Mouse (Mus musculus) layer of hippocampus, postnatal 10 days (tissue): ENCODE results near the gene Arhgef28. TPM values are rescaled to one million over a fixed set of nuclear protein-coding genes. Genes with fewer than 3 reads are reported as not detected.
"Not testable (repeated sequence)": the region's sequence is repeated elsewhere in the genome, so short reads cannot be mapped to it uniquely, and the experiment has no call there.

Experiments used
- DNase-seq, 2 experiments: peaks; one replicate each; pipeline ENCODE4 v3.0.0; 2021; ENCODE audit warnings: low spot score in 2 of 2
- total RNA-seq, 2 experiments: library from RNA; stranded (reverse); gene quantifications; 2 replicates each; pipeline ENCODE4 v1.2.3; 2021

Arhgef28 gene
- total RNA-seq, 2 experiments from 2014 or later, result 76.3 to 80.5 TPM

DNA sequence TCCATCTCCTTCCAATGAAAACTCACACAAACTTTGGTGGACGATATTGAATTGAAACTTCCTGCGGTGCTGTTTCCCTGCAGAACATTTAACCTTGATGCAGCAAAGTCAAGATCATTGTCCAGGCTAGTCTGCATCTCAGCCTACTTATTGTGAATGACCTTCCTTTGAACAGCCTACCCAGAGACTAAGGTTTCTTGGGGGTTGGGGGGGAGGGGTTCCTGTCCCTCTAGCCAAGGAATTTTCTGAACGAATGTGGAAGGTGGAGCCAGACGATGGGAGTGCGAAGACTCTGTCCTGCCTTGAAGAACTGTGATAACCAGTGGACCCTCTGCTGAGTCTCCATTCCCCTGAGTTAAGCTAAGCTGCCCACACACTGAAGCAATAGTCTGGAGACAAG is 80.6 kb downstream of the Arhgef28 start:
- no peak for DNase-seq

GRCm38 (mm10) chr13:98124113-98124745 is 82.0 kb downstream of the Arhgef28 start:
- DNase-seq, result no peak

DNA sequence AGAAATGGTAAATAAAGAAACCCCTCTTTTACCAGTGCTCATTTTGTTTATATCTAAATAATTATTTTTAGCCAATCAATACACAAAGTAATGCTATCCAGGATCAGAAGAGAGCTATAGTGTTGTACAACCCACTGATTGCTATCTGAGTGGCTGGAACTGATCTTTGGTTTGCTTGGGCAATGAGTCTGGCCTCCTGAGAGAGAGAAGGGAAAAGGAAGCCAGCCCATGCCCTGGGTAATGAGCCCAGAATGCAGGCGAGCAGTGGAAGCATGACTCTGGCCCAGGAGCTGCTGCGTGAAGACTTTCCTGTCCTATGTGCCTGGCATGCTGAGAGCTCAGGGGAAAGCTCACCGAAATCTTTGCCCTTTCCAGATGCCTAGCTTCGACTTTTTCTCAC is 83.5 kb downstream of the Arhgef28 start:
- DNase-seq, result no peak

DNA sequence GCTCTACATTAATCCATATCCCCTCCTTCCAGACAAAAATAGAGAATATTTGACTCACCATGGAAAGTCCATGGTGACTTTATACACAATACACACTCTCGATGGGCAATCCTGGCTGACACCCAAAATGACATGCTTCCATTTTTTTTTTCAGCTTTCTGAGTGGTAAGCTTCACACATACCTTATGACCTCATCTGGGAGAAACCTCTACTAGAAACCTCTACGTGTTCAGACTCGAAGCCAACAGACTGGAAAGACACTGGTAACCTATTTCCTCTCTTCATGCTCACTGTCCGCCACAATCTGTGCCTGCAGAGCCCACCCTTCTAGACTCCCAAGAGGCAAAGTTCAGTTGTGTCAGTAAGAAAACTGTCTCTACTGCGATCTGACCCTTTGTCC is 84.2 kb downstream of the Arhgef28 start:
- no peak for DNase-seq

GRCm38 (mm10) chr13:98121124-98121470 is 85.1 kb downstream of the Arhgef28 start:
- DNase-seq, result no peak

DNA sequence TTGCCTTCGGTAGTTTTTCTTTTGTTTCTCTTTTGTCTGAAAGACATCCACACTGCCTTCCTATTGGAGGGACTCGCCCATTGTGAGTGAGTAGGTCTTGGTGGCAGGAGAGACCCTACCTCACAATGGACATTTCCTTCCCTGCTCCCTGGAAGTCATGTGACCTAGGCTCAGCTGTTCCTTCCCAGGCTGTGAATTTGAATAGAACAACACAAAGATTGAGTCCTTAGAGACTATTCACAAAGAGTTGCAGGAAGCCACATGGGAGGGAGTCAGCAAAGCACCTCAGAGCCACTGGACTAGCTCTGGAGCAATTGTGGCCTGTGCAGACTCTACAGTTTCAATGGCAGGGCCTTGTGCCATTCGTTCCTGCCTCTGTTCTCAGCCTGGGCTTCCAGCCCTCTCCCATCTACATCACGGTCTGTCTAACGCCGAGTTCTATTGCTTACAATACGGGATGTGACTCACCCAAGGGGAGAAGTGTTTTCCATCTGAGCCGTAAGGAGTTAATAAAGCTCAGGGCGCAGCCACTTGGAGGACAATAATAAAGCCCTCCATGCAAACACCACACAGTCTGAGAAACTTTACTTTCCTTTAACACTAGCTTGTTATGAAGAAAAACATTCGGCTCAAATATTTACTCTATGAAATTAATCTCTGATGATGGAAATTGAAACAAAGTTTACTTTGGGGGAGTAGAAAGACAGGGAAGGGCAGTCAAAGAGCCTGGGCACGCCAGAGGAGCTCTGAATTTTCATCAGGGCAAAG is 85.7 kb downstream of the Arhgef28 start:
- DNase-seq, result no peak

DNA sequence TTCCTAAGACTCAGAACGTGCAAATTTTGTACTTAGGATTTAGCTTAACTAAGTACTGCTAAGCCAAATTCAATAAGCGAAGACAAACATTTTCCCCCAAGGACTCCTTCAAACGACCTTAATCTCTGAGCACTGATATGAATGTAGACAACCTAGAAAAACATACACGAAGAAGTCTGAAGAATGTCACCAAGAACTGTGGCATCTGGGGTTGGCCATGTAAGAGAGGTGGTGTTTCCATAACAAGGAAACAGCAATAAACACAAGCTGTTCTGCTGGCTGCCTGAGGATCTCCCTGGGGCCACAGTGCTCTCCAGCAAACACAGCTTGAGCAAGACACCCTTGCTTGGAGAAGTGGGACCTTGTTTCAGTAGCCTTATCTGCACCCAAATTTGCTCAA is 87.9 kb downstream of the Arhgef28 start:
- DNase-seq, result no peak

- no peak for DNase-seq
Observed at GRCm38 (mm10) chr13:98117566-98118254, 88.5 kb downstream of the Arhgef28 start.

DNA sequence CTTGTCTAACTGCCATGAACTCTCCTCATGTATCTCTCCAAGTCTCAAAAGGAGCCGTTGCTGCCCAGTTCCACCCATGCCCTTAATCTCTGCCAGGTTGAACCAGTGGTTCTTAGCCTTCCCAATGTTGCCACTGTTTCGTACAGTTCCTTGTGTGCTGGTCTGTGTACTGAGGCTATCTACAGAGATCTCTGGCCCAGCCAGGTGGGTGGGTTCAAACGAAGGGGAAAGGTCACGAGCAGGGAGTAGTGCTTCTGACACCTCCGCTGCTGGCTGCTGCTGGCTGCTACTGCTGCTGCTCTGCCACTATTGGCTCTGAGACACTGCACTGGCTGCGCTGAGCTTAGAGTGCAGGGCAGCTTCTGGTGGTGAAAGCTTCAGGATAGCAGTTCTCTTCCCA is 90.6 kb downstream of the Arhgef28 start:
- DNase-seq, result no peak

DNA sequence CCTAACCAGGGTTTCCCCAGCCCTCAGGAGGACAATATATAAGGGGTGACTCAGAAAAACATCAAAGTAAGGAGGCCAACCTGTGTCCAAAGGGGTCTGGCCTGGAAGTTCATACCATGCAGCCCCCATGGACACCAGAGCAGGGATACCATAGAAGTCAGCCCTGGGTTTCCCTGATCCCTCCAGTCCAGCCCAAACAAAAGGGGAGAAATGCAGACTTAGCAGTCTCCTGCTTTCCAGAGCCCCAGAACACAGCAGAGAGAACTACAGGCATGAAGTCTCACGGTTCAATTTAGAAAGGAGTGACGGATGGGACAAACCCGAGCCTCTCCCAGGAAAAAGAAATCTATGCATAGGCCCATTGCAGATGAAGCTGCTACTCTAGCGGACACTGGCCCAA is 91.2 kb downstream of the Arhgef28 start:
- no peak for DNase-seq

GRCm38 (mm10) chr13:98112812-98113503 is 93.3 kb downstream of the Arhgef28 start:
- no peak for DNase-seq

- no peak for DNase-seq
Observed at GRCm38 (mm10) chr13:98111531-98111930, 94.7 kb downstream of the Arhgef28 start.

DNA sequence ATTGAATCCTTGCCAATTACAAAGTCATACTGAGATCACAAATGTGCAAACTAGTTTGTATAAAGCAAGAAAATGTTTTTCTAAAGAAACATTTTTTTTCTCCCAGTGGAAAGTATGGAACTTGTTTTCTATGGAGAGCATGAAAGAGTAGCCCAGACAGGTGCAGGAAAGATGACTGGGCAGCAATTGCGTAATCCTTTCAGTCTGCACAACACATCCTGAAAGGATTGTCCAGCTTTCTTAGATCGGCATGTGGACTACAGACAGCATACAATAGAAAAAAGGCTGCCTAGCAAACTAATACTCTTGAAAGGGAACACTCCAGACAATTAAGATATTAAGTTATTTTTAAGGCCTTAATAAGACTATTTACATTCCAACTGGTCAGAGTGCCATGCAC is 95.2 kb downstream of the Arhgef28 start:
- DNase-seq, result no peak

DNA sequence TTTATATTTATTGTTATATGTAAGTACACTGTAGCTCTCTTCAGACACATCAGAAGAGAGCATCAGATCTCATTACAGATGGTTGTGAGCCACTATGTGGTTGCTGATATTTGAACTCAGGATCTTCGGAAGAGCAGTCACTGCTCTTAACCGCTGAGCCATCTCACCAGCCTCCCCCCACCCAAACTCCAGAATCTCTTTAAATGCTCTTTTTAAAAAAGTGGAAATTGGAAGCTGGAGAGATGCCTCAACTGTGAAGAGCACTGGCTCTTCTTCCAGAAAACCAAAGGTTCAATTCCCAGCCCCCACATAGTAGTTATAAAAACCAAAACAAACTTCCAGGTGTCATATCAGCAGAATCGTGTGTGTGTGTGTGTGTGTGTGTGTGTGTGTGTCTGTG is 97.8 kb downstream of the Arhgef28 start:
- DNase-seq, result not testable (repeated sequence)

- no peak for DNase-seq
Observed at GRCm38 (mm10) chr13:98107621-98108020, 98.6 kb downstream of the Arhgef28 start.

DNA sequence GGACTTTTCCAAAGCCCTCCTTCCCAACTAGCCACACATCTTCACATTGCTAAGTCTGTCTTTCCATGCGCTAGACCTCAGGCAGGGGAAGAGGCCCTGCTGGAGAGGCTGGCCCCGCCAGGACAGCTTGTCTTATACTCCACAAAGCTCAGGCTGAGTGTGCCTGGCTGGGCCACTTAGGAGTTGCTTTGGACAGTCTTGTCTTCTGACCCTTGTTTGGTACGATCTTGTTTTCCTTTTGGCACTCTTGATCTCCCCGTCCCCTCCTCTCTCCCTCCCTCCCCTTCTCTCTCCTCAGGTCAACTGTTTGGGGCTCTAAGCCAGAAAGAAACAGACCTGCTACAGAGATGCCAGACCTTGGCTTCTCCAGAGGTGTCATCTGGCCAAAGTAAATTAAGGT is 110.3 kb downstream of the Arhgef28 start:
- DNase-seq, result no peak

GRCm38 (mm10) chr13:98094332-98094731 is 111.9 kb downstream of the Arhgef28 start:
- no peak for DNase-seq

DNA sequence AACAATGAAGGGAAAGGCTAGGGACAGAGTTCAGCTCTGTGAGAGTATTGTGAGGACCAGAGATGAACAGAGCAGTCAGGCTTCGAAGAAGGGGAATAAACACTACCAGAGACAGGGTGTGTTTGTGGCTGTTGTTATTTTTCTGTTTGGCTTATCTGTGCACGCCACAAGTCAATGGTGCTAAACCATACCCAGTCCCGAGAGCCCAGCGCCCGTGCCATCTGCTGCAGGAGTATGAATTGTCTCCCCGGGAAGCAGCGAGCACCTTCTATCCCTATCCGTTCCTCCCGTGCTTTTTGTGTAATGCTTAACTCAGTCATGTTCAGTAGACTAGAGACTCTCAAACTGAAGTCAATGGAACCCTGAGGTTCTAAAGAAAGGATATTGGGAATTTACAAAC is 112.8 kb downstream of the Arhgef28 start:
- no peak for DNase-seq

- DNase-seq, result no peak
Observed at GRCm38 (mm10) chr13:98092354-98093002, 113.8 kb downstream of the Arhgef28 start.

- DNase-seq, result no peak
Observed at GRCm38 (mm10) chr13:98079640-98080039, 126.6 kb downstream of the Arhgef28 start.

DNA sequence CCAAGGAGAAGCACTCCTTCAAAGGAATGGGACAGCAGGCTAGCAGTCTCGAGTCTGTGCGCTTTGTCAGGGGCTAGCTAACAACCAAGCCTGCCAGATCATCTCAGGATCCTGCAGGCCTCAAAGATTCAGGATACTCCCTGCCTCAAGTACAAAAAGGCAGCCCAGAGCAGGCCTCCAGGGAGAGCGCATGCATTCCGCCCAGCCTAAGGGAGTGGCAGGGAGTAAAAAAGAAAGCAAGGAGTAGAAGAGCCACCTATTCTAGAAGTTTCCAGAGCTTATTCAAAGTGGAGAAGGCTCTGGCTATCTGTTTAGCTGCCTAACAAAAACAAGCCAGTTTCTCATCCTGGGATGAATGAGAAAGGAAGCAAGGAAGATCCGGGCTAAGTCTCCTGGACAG is 128.0 kb downstream of the Arhgef28 start:
- no peak for DNase-seq
